Mouse (Mus musculus) naive thymus-derived CD4-positive, alpha-beta T cell, adult 5 months (primary cell): ENCODE data around the gene Usp17lb. TPM values are rescaled to one million over a fixed set of nuclear protein-coding genes. Genes with fewer than 3 reads are reported as not detected.

Experiments used
- polyA plus RNA-seq: library from polyadenylated mRNA; unstranded; fragments of 100-300 nt; shearing (Covaris generic); gene quantifications from one replicate; pipeline ENCODE4 v1.2.1, GENCODE M21; 2017

Gene Usp17lb
- polyA plus RNA-seq, result not detected

GRCm38 (mm10) chr7:104842503-104842902 is at the start of gene Usp17lb:
Gene Usp17lb (minus strand): TSS chr7:104842603.

DNA sequence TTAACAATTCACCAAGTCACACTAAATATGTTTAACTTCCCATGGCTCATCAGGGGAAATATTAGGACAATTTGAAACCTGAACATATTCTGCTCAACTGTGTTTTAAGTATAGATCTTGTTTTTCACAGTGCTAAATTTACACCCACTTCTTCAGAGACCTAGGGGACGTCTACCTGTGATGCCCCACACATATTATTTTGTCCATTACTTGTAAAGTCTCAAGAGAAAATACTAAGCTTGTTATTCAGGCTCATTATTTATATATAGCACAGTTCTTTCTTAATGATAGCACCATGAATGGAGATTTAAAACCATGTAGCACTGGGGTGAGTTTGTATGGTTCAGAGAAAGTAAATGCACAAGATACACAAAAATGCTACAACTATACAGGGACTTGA is 35.3 kb upstream of the Usp17lb start, which contains the start of gene Olfr665:
TSS of gene Olfr665 (plus strand) at position 301 of the 400 bp plus-strand sequence.

DNA sequence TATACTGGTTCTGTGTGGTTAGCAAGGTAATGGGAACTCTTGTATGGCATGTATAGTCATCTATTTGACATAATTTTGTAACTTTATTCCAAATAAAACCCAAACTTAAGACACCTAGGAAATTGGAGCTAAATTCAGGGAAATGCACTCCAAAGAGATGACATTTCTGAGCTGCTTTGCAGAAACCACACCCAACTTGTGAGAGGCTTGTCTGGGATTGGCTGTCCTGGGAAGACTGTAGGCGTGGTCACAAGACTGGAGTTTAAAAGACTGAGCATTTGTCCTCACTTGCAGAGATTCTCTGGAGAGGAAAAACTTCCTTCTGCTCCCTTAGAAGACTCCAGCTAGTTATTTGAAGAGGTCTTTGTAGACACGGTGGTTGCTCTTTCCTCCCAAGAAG is 14.3 kb upstream of the Usp17lb start, which contains the start of gene Usp17la:
TSS of gene Usp17la (plus strand) at position 301 of the 400 bp plus-strand sequence.

Other genes with a start within 250 kb of the Usp17lb start
- gene Olfr655, start 240.8 kb downstream of the Usp17lb start, polyA plus RNA-seq, result not detected
- gene Olfr656, start 228.6 kb downstream of the Usp17lb start, polyA plus RNA-seq, result not detected
- not detected for gene Olfr657, start 217.8 kb downstream of the Usp17lb start, polyA plus RNA-seq
- not detected for gene Olfr658, start 195.3 kb downstream of the Usp17lb start, polyA plus RNA-seq
- gene Olfr659, start 175.8 kb downstream of the Usp17lb start, polyA plus RNA-seq, result 0.11 TPM
- gene Olfr661, start 156.1 kb downstream of the Usp17lb start, polyA plus RNA-seq, result not detected
- not detected for gene Usp17le, start 65.1 kb downstream of the Usp17lb start, polyA plus RNA-seq
- gene Usp17la, start 14.4 kb upstream of the Usp17lb start, polyA plus RNA-seq, result not detected
- gene Olfr665, start 35.4 kb upstream of the Usp17lb start, polyA plus RNA-seq, result not detected
- not detected for gene Olfr666, start 53.3 kb upstream of the Usp17lb start, polyA plus RNA-seq
- not detected for gene Olfr667, start 78.9 kb upstream of the Usp17lb start, polyA plus RNA-seq
- not detected for gene Olfr668, start 85.5 kb upstream of the Usp17lb start, polyA plus RNA-seq
- gene Olfr669, start 91.6 kb upstream of the Usp17lb start, polyA plus RNA-seq, result not detected
- gene Olfr670, start 120.0 kb upstream of the Usp17lb start, polyA plus RNA-seq, result not detected
- gene Olfr671, start 136.5 kb upstream of the Usp17lb start, polyA plus RNA-seq, result 0.17 TPM
- gene Olfr672, start 159.4 kb upstream of the Usp17lb start, polyA plus RNA-seq, result not detected
- gene Olfr675, start 185.9 kb upstream of the Usp17lb start, polyA plus RNA-seq, result not detected
- gene Olfr676, start 190.1 kb upstream of the Usp17lb start, polyA plus RNA-seq, result not detected
- not detected for gene Olfr677, start 208.8 kb upstream of the Usp17lb start, polyA plus RNA-seq
- gene Olfr678, start 221.9 kb upstream of the Usp17lb start, polyA plus RNA-seq, result not detected
- gene Olfr679, start 238.6 kb upstream of the Usp17lb start, polyA plus RNA-seq, result not detected